Mouse (Mus musculus) kidney, adult 10 weeks (tissue): ENCODE measurements around the gene Soat2. TPM values are rescaled to one million over a fixed set of nuclear protein-coding genes. Genes with fewer than 3 reads are reported as not detected.

Experiments used
- polyA plus RNA-seq: library from polyadenylated mRNA; stranded (reverse); fragments of 350-450 nt; fragmentation: Illumina TruSeq; extraction: RNeasy Lipid Tissue Mini Kit (QIAGEN cat#74804); gene quantifications from one replicate; pipeline ENCODE4 v1.2.3, GENCODE M21; 2014; ENCODE audit warnings: low read depth, low replicate concordance

Soat2 gene
- not detected for polyA plus RNA-seq

DNA sequence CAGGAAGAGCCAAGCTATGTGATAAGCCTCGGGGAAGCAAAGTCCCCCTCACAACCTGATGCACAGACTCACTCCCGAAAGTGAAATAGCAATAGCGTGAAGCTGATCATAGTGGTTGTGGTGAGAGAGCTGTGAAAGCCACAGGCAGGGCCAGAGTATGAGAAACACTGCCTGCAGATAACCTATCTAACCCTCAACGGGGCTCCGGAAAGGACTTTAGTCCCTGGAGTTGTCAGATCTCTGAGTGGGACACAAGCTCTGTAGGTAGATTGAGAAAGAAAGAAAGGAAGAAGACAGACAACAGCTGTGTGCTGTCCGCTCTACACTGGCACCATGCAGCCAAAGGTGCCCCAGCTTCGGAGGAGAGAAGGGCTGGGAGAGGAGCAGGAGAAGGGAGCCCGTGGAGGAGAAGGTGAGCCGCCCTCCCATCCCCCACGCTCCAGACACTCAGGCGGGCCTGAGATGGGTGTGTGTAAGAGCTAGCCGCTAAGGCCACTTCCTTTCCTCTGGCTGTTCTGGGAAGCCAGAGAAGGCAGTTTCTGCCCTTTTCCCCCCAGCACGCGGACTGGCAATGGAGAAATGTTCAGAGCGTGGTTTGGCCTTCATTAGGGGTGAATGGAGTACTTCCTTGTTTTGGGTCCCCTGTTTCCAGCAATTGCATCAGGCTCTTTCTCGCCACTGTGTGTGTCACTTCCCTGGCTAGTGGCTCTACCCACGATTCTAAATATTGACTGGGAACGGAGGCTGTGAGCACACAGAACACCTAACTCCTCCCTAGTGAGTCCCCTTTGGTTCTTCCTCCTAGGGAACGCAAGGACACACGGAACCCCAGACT, at the start of gene Soat2:
Soat2 (plus strand) TSS at position 226 of the 835 bp plus-strand sequence.

DNA sequence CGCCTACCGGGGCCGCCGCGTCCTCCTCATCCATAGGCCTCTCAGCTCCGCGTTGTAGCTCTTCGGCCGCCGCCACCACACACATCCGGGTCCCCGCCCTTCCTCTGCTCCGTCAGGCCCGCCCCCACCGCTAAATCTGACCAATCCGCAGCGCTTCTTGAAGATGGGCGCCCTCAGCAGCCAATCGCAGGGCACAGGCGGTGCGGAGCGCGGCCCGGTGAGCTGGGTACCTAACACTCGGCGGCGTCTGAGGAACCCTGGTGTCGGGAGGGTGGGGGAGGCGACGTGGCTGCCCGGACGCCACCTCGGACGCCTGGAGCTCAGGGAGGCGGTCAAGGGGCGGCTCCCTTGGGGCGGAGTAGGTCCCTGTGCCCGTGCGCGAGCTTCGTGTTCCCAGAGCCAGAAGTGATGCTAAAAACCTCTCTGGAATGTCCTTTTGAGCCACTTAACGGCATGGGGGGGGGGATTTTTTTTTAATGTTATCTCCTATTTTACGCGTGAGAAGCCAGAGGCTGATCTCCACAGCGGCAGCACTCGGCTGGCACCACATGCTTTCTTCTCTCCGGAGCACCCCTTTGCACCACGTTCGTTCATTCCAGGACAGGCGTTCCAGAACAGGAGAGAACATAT, 14.1 kb upstream of the Soat2 start, which contains the start of gene Spryd3:
Spryd3 (minus strand) TSS at position 106 of the 630 bp plus-strand sequence.

DNA sequence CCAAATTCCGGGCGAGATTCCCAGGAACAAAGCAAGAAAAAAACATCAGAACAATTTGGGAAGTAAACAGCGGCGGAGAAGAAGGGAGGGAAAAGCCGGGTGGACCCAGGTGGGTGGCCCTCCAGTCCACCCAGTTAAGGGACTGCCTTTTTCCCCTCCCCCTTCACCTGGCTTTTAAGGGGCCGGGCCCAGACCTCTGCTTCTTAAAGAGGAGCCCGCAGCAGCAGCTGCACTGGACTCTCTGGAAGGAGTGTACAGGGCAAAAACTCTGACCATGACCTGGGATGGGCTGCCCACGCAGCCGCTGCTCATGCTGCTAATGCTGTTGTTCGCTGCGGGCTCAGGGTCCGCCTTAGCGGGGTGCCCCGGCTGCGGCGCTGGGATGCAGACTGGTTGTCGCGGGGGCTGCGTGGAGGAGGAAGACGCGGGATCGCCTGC, 6.0 kb upstream of the Soat2 start, which contains the start of gene Igfbp6:
Igfbp6 (plus strand) TSS at position 89 of the 438 bp plus-strand sequence.

DNA sequence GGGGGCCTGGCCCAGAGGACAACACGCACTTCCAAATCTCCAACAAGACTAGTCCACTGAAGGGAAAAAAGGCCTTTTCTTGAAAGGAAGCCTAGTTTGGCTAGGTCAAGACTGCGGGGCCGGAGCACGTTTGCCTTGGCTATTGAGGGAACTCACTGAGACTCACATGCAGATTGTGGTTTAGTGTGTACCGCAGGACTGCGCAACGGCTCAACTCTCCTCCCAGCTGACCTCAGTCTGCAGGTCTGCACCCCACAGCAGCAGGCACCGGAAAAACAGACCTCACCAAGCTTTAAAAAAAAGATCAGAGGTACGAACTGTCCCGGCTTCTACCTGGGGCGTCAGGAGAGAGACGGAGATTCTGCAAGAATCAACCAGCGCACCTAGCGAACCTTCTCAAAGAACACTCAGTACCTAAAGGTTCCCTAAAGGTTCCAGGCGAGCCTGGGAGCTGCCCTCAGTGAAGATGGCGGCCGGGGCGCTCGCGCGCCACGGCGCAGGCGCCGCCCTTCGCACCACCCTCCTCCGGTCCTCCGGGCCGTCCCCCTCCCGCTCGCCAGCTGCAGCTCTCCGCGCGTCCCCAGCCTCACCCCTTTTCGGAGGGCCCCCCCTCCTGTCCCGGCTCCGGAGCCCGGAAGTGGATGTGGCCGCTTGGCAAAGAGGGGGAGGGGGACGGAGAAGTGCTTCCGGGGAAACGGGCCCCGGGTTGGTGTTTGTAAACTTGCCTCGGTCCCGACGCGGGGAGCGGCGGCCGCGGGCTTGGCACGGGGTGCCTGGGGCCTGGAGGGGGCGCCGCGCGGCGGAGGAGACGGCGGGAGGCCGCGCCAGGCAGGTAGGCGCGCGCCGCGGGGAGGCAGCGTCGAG, 52.9 kb downstream of the Soat2 start, which contains the start of gene Zfp740:
Zfp740 (plus strand) TSS at position 279 of the 864 bp plus-strand sequence.

DNA sequence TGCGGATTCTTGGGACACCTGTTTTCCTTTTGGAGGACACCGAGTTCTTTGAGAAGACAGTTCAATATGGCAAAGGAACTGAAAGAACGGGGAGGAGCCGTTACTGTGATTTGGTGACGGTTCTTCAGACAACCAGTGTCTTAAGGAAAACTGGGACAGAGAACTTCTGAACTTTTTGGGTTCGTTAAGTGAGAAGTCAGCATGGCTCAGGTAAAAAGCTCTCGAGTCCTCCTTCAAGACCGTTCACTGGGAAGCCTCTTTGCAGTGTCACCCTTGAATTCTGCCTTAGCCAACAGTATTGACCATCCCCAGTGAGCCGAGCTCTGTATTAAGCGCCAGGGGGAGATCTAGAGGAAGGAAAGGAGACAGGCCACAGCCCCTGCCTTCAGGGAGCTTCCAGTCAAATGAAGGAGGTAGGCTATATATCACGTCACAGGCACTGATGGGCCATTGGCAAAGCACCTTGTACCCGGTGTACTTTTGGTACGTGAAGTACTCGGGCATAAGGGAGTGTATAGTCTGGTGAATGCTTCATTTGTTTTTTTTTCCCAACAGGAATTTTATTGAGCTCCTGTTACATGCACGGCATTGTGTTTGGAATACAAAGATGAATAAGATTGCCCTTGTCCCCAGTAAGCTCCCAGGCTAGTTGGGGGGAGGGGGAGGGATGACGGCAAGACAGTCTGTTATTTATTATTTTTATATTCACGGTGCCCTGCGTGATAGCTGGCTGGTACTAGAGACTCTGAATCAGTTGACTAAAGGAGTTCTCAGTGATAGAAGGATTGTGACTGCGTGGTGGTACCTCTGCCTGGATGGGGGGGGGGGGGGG, 54.6 kb downstream of the Soat2 start, which contains the start of gene Csad:
Csad (minus strand) TSS at position 51 of the 832 bp plus-strand sequence.

Other genes starting within 250 kb of the Soat2 start
- gene Krt4, start 225.8 kb upstream of the Soat2 start, polyA plus RNA-seq, result not detected
- gene Krt79, start 210.2 kb upstream of the Soat2 start, polyA plus RNA-seq, result not detected
- gene Krt78, start 196.2 kb upstream of the Soat2 start, polyA plus RNA-seq, result not detected
- 4.4 TPM for gene Krt8, start 146.0 kb upstream of the Soat2 start, polyA plus RNA-seq
- 1.5 TPM for gene Krt18, start 122.3 kb upstream of the Soat2 start, polyA plus RNA-seq
- gene Eif4b, start 76.8 kb upstream of the Soat2 start, polyA plus RNA-seq, result 196 TPM
- gene Tns2, start 50.1 kb upstream of the Soat2 start, polyA plus RNA-seq, result 32.3 TPM
- 0.44 TPM for gene Spryd3, start 14.3 kb upstream of the Soat2 start, polyA plus RNA-seq
- gene Igfbp6, start 6.2 kb upstream of the Soat2 start, polyA plus RNA-seq, result not detected
- gene Zfp740, start 52.7 kb downstream of the Soat2 start, polyA plus RNA-seq, result 24.9 TPM
- 66.9 TPM for gene Csad, start 54.2 kb downstream of the Soat2 start, polyA plus RNA-seq
- gene Itgb7, start 81.4 kb downstream of the Soat2 start, polyA plus RNA-seq, result not detected
- 5.9 TPM for gene Rarg, start 107.0 kb downstream of the Soat2 start, polyA plus RNA-seq
- gene Gm9918, start 120.0 kb downstream of the Soat2 start, polyA plus RNA-seq, result not detected
- gene Mfsd5, start 128.9 kb downstream of the Soat2 start, polyA plus RNA-seq, result 0.93 TPM
- gene Espl1, start 145.7 kb downstream of the Soat2 start, polyA plus RNA-seq, result not detected
- 84.0 TPM for gene Pfdn5, start 175.6 kb downstream of the Soat2 start, polyA plus RNA-seq
- gene Myg1, start 181.2 kb downstream of the Soat2 start, polyA plus RNA-seq, result 4.4 TPM
- gene Aaas, start 200.2 kb downstream of the Soat2 start, polyA plus RNA-seq, result 3.6 TPM
- not detected for gene Sp7, start 216.7 kb downstream of the Soat2 start, polyA plus RNA-seq